24 mouse cellular contexts compared by ENCODE assay signal in genomic region chr14:22062117-22062855, GRCm38 (mm10). TPM values are rescaled to one million over a fixed set of nuclear protein-coding genes. Genes with fewer than 3 reads are reported as not detected.
DNase-seq lines count a peak whose midpoint lies in the region; ATAC-seq and TF ChIP-seq lines count a peak whose summit lies in the region.
"Had no signal": no experiment of that assay in that cellular context is flagged by ENCODE, and none has a peak within 500 bp of the region (broad histone marks: within the 10 kb centered on the region; RNA-seq: fewer than 3 reads in every experiment).

No protein-coding gene starts in this region.

- no peak for TF ChIP-seq EP300 in liver, postnatal 0 days (IDR thresholded peaks at IDR 0.05; ENCODE audit: low read depth)
- TF ChIP-seq EP300 in liver, embryonic 14.5 days (IDR thresholded peaks at IDR 0.05; ENCODE audit: low read depth), result 0 out of 2 replicates have a peak, but pooled peaks have one; percentile 32

- peaks cover 3% of the 10 kb centered on the region; the same call in 1 of the 2 replicates for H3K4me1 ChIP-seq in liver, embryonic 11.5 days (replicated peaks; ENCODE audit: control insufficient read depth, insufficient read depth, low read length)
- no peaks in the 10 kb centered on the region for H3K4me1 ChIP-seq in liver, postnatal 0 days (ENCODE audit: insufficient read depth)
- peaks cover 0 to 8% of the 10 kb centered on the region in 2 experiments; a peak in 3 of 4 replicates for H3K4me1 ChIP-seq in liver, embryonic 14.5 days (replicated peaks; ENCODE audit: control insufficient read depth in 2 of 2, insufficient read depth in 2 of 2, low read length in 1 of 2)
- H3K4me1 ChIP-seq in forebrain, embryonic 10.5 days, result peaks cover 8% of the 10 kb centered on the region
- H3K4me1 ChIP-seq: embryonic facial prominence, embryonic 12.5 days had no signal

- 51% methylated on average over 9 of the region's 9 CpGs for WGBS in liver, embryonic 11.5 days
- 56% methylated on average over 9 of the region's 9 CpGs for WGBS in liver, postnatal 0 days (ENCODE audit: insufficient replicate concordance)
- whole genome bisulfite sequencing in liver, embryonic 14.5 days (ENCODE audit: insufficient replicate concordance), result 26% methylated on average over 9 of the region's 9 CpGs
- 87% methylated on average over 9 of the region's 9 CpGs for WGBS in forebrain, embryonic 10.5 days

- H3K36me3 ChIP-seq in liver, embryonic 11.5 days (ENCODE audit: control insufficient read depth, insufficient read depth, low read length), result no peaks in the 10 kb centered on the region
- no peaks in the 10 kb centered on the region for H3K36me3 ChIP-seq in liver, postnatal 0 days (replicated peaks; ENCODE audit: insufficient read depth, low read length)
- H3K36me3 ChIP-seq in liver, embryonic 14.5 days (replicated peaks; ENCODE audit: control insufficient read depth, insufficient read depth, low read depth), result no peaks in the 10 kb centered on the region
- H3K36me3 ChIP-seq in forebrain, embryonic 10.5 days (replicated peaks), result no peaks in the 10 kb centered on the region
- H3K36me3 ChIP-seq: embryonic facial prominence, embryonic 12.5 days; embryonic facial prominence, embryonic 15.5 days; G1E; hindbrain, embryonic 12.5 days; hindbrain, embryonic 15.5 days had no signal

- H3K4me3 ChIP-seq in liver, embryonic 11.5 days (ENCODE audit: low read depth, low read length), result no peak overlapping the region
- H3K4me3 ChIP-seq in liver, postnatal 0 days (ENCODE audit: low read depth, low read length), result no peak overlapping the region
- H3K4me3 ChIP-seq in liver, embryonic 14.5 days (ENCODE audit: insufficient read depth in 1 of 2, low read depth in 2 of 2, low read length in 2 of 2), result no peak overlapping the region
- H3K4me3 ChIP-seq in forebrain, embryonic 10.5 days, result no peak overlapping the region
- H3K4me3 ChIP-seq in left cerebral cortex, adult 2 months, result no peak overlapping the region
- H3K4me3 ChIP-seq: embryonic facial prominence, embryonic 12.5 days; embryonic facial prominence, embryonic 15.5 days; forebrain, embryonic 13.5 days; gastrocnemius, adult 2 months; hindbrain, embryonic 12.5 days; hindbrain, embryonic 15.5 days had no signal

- peak; percentile 87 for ATAC-seq in liver, embryonic 11.5 days (replicated peaks; ENCODE audit: low FRiP score)
- no peak for ATAC-seq in liver, postnatal 0 days
- ATAC-seq in liver, embryonic 14.5 days (ENCODE audit: insufficient read depth), result peak; percentile 75
- ATAC-seq in megakaryocyte progenitor cell, adult 5-6 weeks (replicated peaks; ENCODE audit: poor library complexity), result peak; percentile 65
- ATAC-seq: forebrain, embryonic 13.5 days; forebrain, embryonic 16.5 days had no signal

- no peak overlapping the region for H3K27ac ChIP-seq in liver, embryonic 11.5 days (ENCODE audit: low read depth, low read length)
- H3K27ac ChIP-seq in liver, postnatal 0 days (ENCODE audit: low read depth), result no peak overlapping the region
- no peak overlapping the region for H3K27ac ChIP-seq in liver, embryonic 14.5 days
- H3K27ac ChIP-seq in forebrain, embryonic 10.5 days, result no peak overlapping the region
- H3K27ac ChIP-seq in left cerebral cortex, adult 2 months, result no peak overlapping the region
- H3K27ac ChIP-seq: embryonic facial prominence, embryonic 12.5 days; embryonic facial prominence, embryonic 15.5 days; forebrain, embryonic 13.5 days; gastrocnemius, adult 2 months; hindbrain, embryonic 12.5 days; hindbrain, embryonic 15.5 days had no signal

- intact Hi-C loops in left cerebral cortex, adult 2 months (cut with DNase I), result no loop called here

- no peak overlapping the region for H3K4me2 ChIP-seq in liver, embryonic 11.5 days
- H3K4me2 ChIP-seq in liver, postnatal 0 days (ENCODE audit: low read depth, low read length), result no peak overlapping the region
- H3K4me2 ChIP-seq in liver, embryonic 14.5 days (ENCODE audit: low read depth), result no peak overlapping the region
- H3K4me2 ChIP-seq: embryonic facial prominence, embryonic 12.5 days; embryonic facial prominence, embryonic 15.5 days; forebrain, embryonic 13.5 days; heart, embryonic 11.5 days; hindbrain, embryonic 12.5 days; hindbrain, embryonic 15.5 days had no signal

- no peaks in the 10 kb centered on the region for H3K27me3 ChIP-seq in liver, embryonic 11.5 days (replicated peaks; ENCODE audit: control insufficient read depth, insufficient read depth, low read length)
- H3K27me3 ChIP-seq in liver, postnatal 0 days (ENCODE audit: insufficient read depth, low read length), result no peaks in the 10 kb centered on the region
- H3K27me3 ChIP-seq in liver, embryonic 14.5 days (ENCODE audit: control insufficient read depth, insufficient read depth, low read length), result no peaks in the 10 kb centered on the region
- H3K27me3 ChIP-seq in forebrain, embryonic 10.5 days (ENCODE audit: poor library complexity, severe bottlenecking), result peaks cover 24% of the 10 kb centered on the region
- H3K27me3 ChIP-seq: CH12.LX; embryonic facial prominence, embryonic 12.5 days; embryonic facial prominence, embryonic 15.5 days; hindbrain, embryonic 12.5 days; hindbrain, embryonic 15.5 days had no signal

- DNase-seq in liver, embryonic 11.5 days (ENCODE audit: low spot score), result no peak
- no peak for DNase-seq in liver, postnatal 0 days
- DNase-seq in liver, embryonic 14.5 days (ENCODE audit: low read depth in 3 of 3, low spot score in 3 of 3), result no peak
- no peak for DNase-seq in forebrain, embryonic 10.5 days (ENCODE audit: extremely low spot score, low spot score)
- no peak for DNase-seq in left cerebral cortex, adult 2 months (ENCODE audit: extremely low spot score in 1 of 2, low spot score in 2 of 2)
- DNase-seq: adrenal gland, adult 2 months; adrenal gland, postnatal 14 days; cerebellum, adult 11 months; cerebellum, adult 2 months; cerebellum, adult 9-11 months; cerebellum, postnatal 25 days; gastrocnemius, adult 2 months; gastrocnemius, postnatal 14 days; heart, adult 11 months had no signal

- H3K9ac ChIP-seq in liver, embryonic 11.5 days (ENCODE audit: low read depth, low read length), result no peak overlapping the region
- no peak overlapping the region for H3K9ac ChIP-seq in liver, postnatal 0 days (replicated peaks)
- H3K9ac ChIP-seq in liver, embryonic 14.5 days (replicated peaks), result no peak overlapping the region
- H3K9ac ChIP-seq: embryonic facial prominence, embryonic 12.5 days; embryonic facial prominence, embryonic 15.5 days; forebrain, embryonic 13.5 days; hindbrain, embryonic 12.5 days; hindbrain, embryonic 15.5 days had no signal

- no peak for TF ChIP-seq CTCF in liver, postnatal 0 days (IDR thresholded peaks at IDR 0.05; ENCODE audit: low read depth)
- TF ChIP-seq CTCF in liver, embryonic 14.5 days (IDR thresholded peaks at IDR 0.05; ENCODE audit: low read depth), result no peak
- no peak for TF ChIP-seq CTCF in left cerebral cortex, adult 2 months (IDR thresholded peaks at IDR 0.05)

- H3K9me3 ChIP-seq in liver, embryonic 11.5 days (ENCODE audit: control insufficient read depth, low read length), result no peaks in the 10 kb centered on the region
- H3K9me3 ChIP-seq in liver, postnatal 0 days (ENCODE audit: low read length), result no peaks in the 10 kb centered on the region
- H3K9me3 ChIP-seq in liver, embryonic 14.5 days (ENCODE audit: control insufficient read depth, low read length), result no peaks in the 10 kb centered on the region
- H3K9me3 ChIP-seq in forebrain, embryonic 10.5 days, result no peaks in the 10 kb centered on the region
- H3K9me3 ChIP-seq: embryonic facial prominence, embryonic 12.5 days; embryonic facial prominence, embryonic 15.5 days; forebrain, embryonic 13.5 days; G1E; hindbrain, embryonic 12.5 days; hindbrain, embryonic 15.5 days had no signal

RNA-seq across cellular contexts. Expression of gene Lrmda, which starts 42.8 kb away (rescaled TPM):
- polyA plus RNA-seq in liver, embryonic 11.5 days (2014; fragmentation: Nextera tagmentation; extraction: Ambion mirVana), result 0.30 and 0.53 TPM in 2 replicates
- polyA plus RNA-seq in liver, postnatal 0 days (2015; fragmentation: Nextera tagmentation; extraction: Ambion mirVana), result 0.15 and 0.28 TPM in 2 replicates
- 0.05 and 0.18 TPM in 2 replicates for polyA plus RNA-seq in liver, embryonic 14.5 days (2012; rRNA removed)
- 0.22 and 0.76 TPM in 2 replicates for polyA plus RNA-seq in liver, embryonic 14.5 days (2014; fragmentation: Nextera tagmentation; extraction: Ambion mirVana)
- total RNA-seq in megakaryocyte progenitor cell, adult 5-6 weeks (2015), result 25.9 and 27.0 TPM in 2 replicates
- 14.6 and 20.9 TPM in 2 replicates for total RNA-seq in megakaryocyte progenitor cell, adult 5-6 weeks (2017)
- polyA plus RNA-seq in forebrain, embryonic 10.5 days (2016; fragmentation: Nextera tagmentation; extraction: Ambion mirVana), result 0.20 and 0.41 TPM in 2 replicates
- total RNA-seq in left cerebral cortex, adult 2 months (2021), result under 1 TPM; 0.87 to 0.97 TPM
- total RNA-seq: G1E had no signal
- polyA plus RNA-seq: forebrain, embryonic 13.5 days; forebrain, embryonic 16.5 days; G1E had no signal
